Mouse (Mus musculus) limb, embryonic 11.5 days (tissue): ENCODE measurements around the gene Rabepk. TPM values are rescaled to one million over a fixed set of nuclear protein-coding genes. Genes with fewer than 3 reads are reported as not detected.
"Not testable (repeated sequence)": the region's sequence is repeated elsewhere in the genome, so short reads cannot be mapped to it uniquely, and the experiment has no call there.

Experiments
- ATAC-seq: fragments of 200-750 bp; cut with Nextera tagmentation; 2 replicates; pipeline ENCODE4 v1.8.0; 2017; ENCODE audit warnings: low read depth; ENCODE audit not compliant: insufficient number of reproducible peaks, low FRiP score, low TSS enrichment
- DNase-seq: peaks from one replicate; pipeline ENCODE4 v3.0.0-alpha.2; 2015; ENCODE audit warnings: low spot score
- H3K27ac ChIP-seq: fragments of 300-500 bp; sonication (generic); replicated peaks from 2 replicates; pipeline ENCODE4 v1.5.1; 2014; ENCODE audit warnings: low read depth, mild to moderate bottlenecking, low read length
- H3K27me3 ChIP-seq: fragments of 300-500 bp; sonication (generic); 2 replicates; pipeline ENCODE4 v1.6.1; 2014; ENCODE audit warnings: mild to moderate bottlenecking, low read length, mixed read lengths; ENCODE audit not compliant: control insufficient read depth, insufficient read depth
- H3K36me3 ChIP-seq: fragments of 300-500 bp; sonication (generic); 2 replicates; pipeline ENCODE4 v1.6.1; 2014; ENCODE audit warnings: mild to moderate bottlenecking, low read length, moderate library complexity, mixed read lengths; ENCODE audit not compliant: control insufficient read depth, insufficient read depth
- H3K4me1 ChIP-seq: fragments of 300-500 bp; sonication (generic); 2 replicates; pipeline ENCODE4 v1.6.1; 2014; ENCODE audit warnings: low read length, mixed read lengths; ENCODE audit not compliant: control insufficient read depth, insufficient read depth
- H3K4me2 ChIP-seq: fragments of 300-500 bp; sonication (generic); 2 replicates; pipeline ENCODE4 v1.6.1; 2014; ENCODE audit warnings: low read depth, mild to moderate bottlenecking, moderate library complexity; ENCODE audit not compliant: severe bottlenecking
- H3K4me3 ChIP-seq: fragments of 300-500 bp; sonication (generic); 2 replicates; pipeline ENCODE4 v1.5.1; 2014; ENCODE audit warnings: low read depth, low read length
- H3K9ac ChIP-seq: fragments of 300-500 bp; sonication (generic); 2 replicates; pipeline ENCODE4 v1.6.1; 2014; ENCODE audit warnings: mild to moderate bottlenecking, low read length
- H3K9me3 ChIP-seq: fragments of 300-500 bp; sonication (generic); 2 replicates; pipeline ENCODE4 v1.6.1; 2016; ENCODE audit warnings: low read length; ENCODE audit not compliant: control insufficient read depth
- WGBS: fragments of 180-500 bp; shearing (Covaris S2); extraction: QIAGEN DNeasy Blood & Tissue Kit; methylation state at CpG from one replicate; pipeline ENCODE4 v1.1.7; 2014; 5-methylcytosine and 5-hydroxymethylcytosine counted together
- polyA plus RNA-seq: library from polyadenylated mRNA; unstranded; fragments of >200 nt; fragmentation: Nextera tagmentation; extraction: Ambion mirVana; gene quantifications from 2 replicates; pipeline ENCODE4 v1.2.1, GENCODE M21; 2014

Gene Rabepk
- polyA plus RNA-seq, 1 experiment from 2014 or later = 40.5 TPM

DNA sequence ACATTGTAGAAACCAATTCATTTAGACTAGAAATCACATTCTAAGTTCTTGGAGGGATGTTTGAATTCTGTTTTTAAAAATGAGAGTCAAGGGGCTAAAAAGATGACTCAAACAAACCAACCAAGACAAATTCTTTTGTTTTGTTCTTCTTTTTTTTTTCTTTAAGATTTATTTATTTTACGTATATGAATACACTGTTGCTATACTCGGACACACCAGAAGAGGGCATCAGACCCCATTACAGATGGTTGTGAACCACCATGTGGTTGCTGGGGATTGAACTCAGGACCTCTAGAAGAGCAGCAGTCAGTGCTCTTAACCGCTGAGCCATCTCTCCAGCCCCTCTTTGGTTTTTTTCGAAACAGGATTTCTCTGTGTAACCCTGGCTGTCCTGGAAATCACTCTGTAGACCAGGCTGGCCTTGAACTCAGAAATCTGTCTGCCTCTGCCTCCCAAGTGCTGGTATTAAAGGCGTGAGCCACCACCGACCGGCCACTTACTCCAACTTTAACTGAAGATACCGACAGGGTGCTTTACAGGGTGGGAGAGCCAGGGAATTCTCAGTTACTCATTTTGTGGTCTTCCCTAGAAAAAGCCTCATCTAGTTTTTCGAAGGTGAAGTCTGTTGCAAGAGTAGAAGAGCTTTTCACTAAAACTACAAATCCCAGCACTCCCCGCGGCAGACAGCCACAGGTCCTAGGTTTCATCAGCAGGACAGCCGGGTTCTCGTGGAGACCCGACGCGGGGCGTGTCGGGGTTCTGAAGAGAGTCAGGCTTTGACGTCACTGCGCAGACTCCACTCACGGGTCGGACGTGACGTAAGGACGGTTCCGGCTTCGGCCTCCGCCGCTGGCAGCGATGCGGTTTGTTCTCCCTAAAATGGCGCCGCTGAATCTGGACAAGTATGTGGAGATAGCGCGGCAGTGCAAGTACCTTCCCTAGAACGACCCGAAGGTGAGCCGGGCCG is 2.1 kb upstream of the Rabepk start:
- ATAC-seq (peak; percentile 94), DNase-seq (peak; percentile 98)
- 5% methylated on average over 39 of the region's 39 CpGs for WGBS
- Histone ChIP-seq H3K4me2 (no peak overlapping the region), H3K36me3 (0 out of 2 replicates have a peak, but pooled peaks cover 2% of the 10 kb centered on the region), H3K27me3 (no peaks in the 10 kb centered on the region), H3K9ac (peak overlapping the region; percentile 74), H3K9me3 (no peaks in the 10 kb centered on the region), H3K4me1 (no peaks in the 10 kb centered on the region), H3K4me3 (peak overlapping the region; percentile 69), H3K27ac (peak overlapping the region; percentile 70; the same call in 1 of the 2 replicates)

DNA sequence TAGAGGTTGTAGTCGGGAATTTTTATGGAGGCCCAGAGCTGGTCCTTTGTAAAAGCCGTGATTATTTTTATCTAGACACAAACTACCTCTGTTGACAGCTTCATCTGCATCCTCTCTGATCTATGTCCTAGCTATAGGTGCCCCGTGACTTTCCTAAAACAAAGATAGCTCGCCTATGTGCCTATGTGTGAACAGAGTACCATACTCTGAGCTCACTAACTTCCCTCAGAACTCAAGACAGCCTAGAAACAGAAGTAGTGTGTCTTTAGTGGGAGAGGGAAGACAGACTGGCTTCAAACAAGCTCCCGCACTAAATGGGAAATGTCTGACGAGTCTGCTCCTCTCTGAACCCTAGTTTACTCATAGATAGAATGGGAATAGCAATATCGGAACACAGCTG is 659 bp upstream of the Rabepk start:
- Histone ChIP-seq H3K4me2 (no peak overlapping the region), H3K27ac (no peak overlapping the region; the same call in 1 of the 2 replicates), H3K36me3 (0 out of 2 replicates have a peak, but pooled peaks cover 2% of the 10 kb centered on the region), H3K9ac (no peak overlapping the region), H3K9me3 (no peaks in the 10 kb centered on the region), H3K4me3 (no peak overlapping the region), H3K4me1 (no peaks in the 10 kb centered on the region), H3K27me3 (no peaks in the 10 kb centered on the region)
- ATAC-seq (no peak), DNase-seq (no peak)
- 76% methylated on average over 7 of the region's 7 CpGs for WGBS

DNA sequence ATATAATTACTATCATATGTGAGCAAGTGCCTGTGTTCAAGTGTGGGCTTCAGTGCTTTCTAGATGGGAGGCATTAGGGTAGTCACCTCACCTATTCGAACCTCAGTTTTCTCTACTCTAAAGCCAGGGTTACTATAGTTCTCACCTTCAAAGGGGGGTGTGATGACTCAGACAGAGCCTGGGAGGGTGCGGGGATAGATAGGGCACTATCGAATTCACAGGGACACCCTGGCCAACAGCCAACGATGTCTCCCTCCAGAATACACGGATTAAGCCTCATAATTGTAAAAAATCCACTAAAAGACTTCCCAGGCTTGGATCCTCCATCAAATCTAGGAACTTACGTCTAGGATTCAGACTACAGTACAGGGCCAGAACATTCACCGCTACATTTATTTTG is 4.3 kb downstream of the Rabepk start:
- ATAC-seq (no peak), DNase-seq (no peak)
- Histone ChIP-seq H3K27me3 (no peaks in the 10 kb centered on the region), H3K9me3 (no peaks in the 10 kb centered on the region), H3K36me3 (peaks cover 4% of the 10 kb centered on the region; the same call in 1 of the 2 replicates), H3K9ac (no peak overlapping the region), H3K27ac (no peak overlapping the region), H3K4me3 (no peak overlapping the region), H3K4me1 (no peaks in the 10 kb centered on the region), H3K4me2 (no peak overlapping the region)
- 89% methylated on average over 7 of the region's 7 CpGs for WGBS

DNA sequence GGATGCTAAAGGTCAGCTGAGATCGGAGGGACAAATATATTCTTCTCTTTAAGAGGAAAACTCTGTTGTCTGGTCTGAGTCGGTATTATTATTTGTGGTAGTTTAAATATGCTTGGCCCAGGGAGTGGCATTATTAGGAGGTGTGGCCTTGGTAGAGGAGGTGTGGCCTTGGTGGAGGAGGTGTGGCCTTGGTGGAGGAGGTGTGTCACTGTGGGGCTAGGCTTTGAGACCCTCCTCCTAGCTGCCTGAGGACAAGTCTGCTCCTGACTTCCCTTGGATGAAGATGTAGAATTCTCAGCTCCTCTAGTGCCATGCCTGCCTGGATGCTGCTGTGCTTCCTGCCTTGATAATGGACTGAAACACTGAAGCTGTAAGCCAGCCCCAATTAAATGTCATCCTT is 5.2 kb downstream of the Rabepk start:
- WGBS = 87% methylated on average over 2 of the region's 2 CpGs
- no peak overlapping the region for H3K9ac ChIP-seq
- no peak overlapping the region for H3K4me3 ChIP-seq
- H3K27ac ChIP-seq = no peak overlapping the region
- no peak for ATAC-seq
- DNase-seq = no peak
- H3K4me1 ChIP-seq = no peaks in the 10 kb centered on the region
- no peaks in the 10 kb centered on the region for H3K27me3 ChIP-seq
- H3K9me3 ChIP-seq = no peaks in the 10 kb centered on the region
- H3K4me2 ChIP-seq = no peak overlapping the region
- peaks cover 4% of the 10 kb centered on the region; the same call in 1 of the 2 replicates for H3K36me3 ChIP-seq

DNA sequence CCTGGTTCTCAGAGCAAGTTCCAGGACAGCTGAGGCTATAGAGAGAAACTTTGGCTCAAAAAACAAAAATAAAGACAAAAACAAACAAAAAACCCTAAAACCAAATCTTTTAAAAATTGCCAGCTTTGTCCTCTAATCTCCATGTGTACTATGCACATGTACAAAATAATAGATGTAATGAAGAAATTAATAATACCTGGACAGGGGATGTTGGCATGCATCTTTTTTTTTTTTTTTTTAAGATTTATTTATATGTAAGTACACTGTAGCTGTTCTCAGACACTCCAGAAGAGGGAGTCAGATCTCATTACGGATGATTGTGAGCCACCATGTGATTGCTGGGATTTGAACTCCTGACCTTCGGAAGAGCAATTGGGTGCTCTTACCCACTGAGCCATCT is 7.2 kb downstream of the Rabepk start:
- H3K9me3 ChIP-seq, H3K4me3 ChIP-seq, H3K27me3 ChIP-seq, H3K4me2 ChIP-seq, DNase-seq, H3K4me1 ChIP-seq, H3K9ac ChIP-seq, ATAC-seq, H3K36me3 ChIP-seq, H3K27ac ChIP-seq: not testable (repeated sequence)
- WGBS = 88% methylated on average over 2 of the region's 2 CpGs

DNA sequence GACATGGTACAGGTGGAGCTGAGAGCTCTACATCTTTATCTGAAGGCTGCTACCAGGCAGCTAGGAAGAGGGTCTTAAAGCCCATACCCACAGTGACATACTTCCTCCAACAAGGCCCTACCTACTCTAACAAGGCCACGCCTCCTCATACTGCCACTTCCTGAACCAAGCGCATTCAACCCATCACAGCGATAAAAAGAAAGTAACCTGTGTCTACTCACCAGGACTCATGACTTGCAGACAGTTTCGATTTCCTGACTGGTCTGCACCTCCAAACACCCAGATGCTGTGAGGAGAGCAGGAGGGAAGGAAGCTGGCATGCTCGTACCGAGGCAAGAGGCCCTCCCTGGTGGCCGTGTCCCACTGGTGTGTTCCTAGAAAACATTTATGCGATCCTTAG is 9.4 kb downstream of the Rabepk start:
- H3K4me3 ChIP-seq = no peak overlapping the region
- no peak overlapping the region for H3K9ac ChIP-seq
- peaks cover 4% of the 10 kb centered on the region for H3K36me3 ChIP-seq
- no peaks in the 10 kb centered on the region for H3K9me3 ChIP-seq
- H3K4me1 ChIP-seq = no peaks in the 10 kb centered on the region
- 92% methylated on average over 8 of the region's 8 CpGs for WGBS
- ATAC-seq = no peak
- no peak for DNase-seq
- no peaks in the 10 kb centered on the region for H3K27me3 ChIP-seq
- no peak overlapping the region for H3K27ac ChIP-seq
- no peak overlapping the region for H3K4me2 ChIP-seq

DNA sequence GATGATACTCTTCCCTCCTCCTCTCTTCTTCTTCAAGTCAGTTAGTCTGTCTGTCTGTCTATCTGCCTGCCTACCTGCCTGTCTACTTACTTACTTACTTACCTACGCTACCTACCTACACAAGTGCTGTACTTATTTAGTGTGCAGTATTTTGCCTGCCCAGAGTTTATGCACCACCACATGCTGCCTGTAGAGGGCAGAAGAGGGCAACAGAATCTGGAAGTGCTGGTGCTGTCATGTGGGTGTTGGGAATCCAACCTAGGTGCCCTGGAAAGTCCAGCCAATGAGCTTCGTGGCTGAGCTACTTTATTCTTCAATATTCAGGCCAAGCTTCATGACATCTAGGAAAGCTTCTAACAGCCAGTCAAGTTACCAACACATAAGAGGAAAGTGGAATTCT is 15.6 kb downstream of the Rabepk start:
- DNase-seq (peak; percentile 65), ATAC-seq (no peak)
- Histone ChIP-seq H3K36me3 (peaks cover 16% of the 10 kb centered on the region), H3K4me1 (no peaks in the 10 kb centered on the region), H3K4me3 (no peak overlapping the region), H3K9ac (no peak overlapping the region), H3K9me3 (no peaks in the 10 kb centered on the region; the same call in 1 of the 2 replicates), H3K27ac (no peak overlapping the region), H3K4me2 (no peak overlapping the region), H3K27me3 (no peaks in the 10 kb centered on the region)
- 90% methylated on average over 2 of the region's 2 CpGs for WGBS

DNA sequence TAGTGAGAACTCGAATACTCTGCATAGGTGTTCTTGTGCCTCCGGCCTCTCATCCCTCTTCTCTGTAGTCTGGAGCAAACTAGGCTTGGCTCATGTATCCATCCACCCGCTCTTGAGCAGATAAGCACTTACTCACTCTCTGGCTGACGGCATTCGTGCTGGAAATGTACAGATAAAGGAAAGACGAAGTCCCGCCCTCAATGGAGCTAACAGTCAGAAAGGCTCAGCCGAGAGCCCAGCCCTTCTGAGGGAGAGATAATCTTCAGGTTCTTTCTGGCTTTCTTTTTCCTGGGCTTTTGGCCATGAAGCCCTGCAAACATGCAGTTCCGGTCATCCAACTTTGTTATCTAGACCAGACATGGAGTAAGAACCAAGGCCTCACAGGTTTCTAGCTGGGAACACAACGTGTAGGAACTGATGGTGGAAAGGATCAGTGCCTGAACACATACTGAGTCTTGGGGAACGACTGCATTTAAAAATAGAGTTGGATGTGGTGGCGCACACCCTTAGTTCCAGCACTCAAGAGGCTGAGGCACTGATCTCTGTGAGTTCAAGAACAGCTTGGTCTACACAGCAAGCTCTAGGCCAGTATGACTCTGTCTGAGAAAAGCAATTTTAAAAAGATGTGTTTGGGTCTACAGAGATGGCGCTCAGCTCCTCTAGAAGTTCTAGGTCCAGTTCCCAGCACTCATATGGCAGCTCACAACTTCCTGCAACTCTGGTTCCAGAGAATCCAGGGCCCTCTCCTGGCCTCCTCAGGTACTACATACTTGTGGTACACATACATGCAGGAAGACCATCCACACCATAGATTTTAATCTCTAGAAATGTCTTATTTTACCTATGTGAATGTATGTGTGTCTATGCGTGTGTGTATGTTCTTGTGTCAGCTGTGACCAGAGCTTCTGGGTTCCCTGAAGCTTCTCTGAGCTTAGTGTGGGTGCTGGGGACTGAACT is 16.4 kb downstream of the Rabepk start:
- ATAC-seq = no peak
- Histone ChIP-seq H3K27ac (no peak overlapping the region), H3K36me3 (peaks cover 19% of the 10 kb centered on the region), H3K27me3 (no peaks in the 10 kb centered on the region), H3K4me2 (no peak overlapping the region), H3K9me3 (no peaks in the 10 kb centered on the region; the same call in 1 of the 2 replicates), H3K9ac (no peak overlapping the region), H3K4me1 (no peaks in the 10 kb centered on the region), H3K4me3 (no peak overlapping the region)
- no peak for DNase-seq
- WGBS = 92% methylated on average over 14 of the region's 14 CpGs
